Mouse (Mus musculus): Measurements from ENCODE around the gene Mcrip2. TPM values are rescaled to one million over a fixed set of nuclear protein-coding genes. Genes with fewer than 3 reads are reported as not detected.

Mcrip2 gene
- polyA plus RNA-seq, 1 experiment from 2014 or later = 14.4 TPM

DNA sequence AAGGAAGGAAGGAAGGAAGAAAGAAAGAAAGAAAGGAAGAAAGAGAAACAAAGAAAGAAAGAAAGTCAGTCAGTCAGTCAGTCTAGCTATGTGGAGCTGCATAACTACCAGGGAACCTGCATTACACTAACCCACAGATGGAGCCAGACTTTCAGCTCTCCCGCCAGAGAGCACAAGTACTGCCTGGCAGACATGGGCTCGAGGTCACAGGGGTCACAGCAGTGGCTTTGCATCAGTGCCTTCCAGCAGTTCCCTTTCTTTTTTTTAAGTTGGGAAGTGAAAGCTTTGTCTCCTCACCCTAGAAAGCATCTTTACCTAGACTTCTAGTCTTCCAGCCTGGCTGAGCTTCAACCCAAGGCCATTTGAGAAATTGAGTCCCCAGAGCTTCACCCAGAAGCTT is 26.9 kb upstream of the Mcrip2 start:
- Histone ChIP-seq H3K4me3 (no peak overlapping the region), H3K9me3 (no peaks in the 10 kb centered on the region), H3K4me2 (replicated peaks) (no peak overlapping the region), H3K4me1 (peaks cover 6% of the 10 kb centered on the region), H3K36me3 (0 out of 2 replicates have a peak, but pooled peaks cover 3% of the 10 kb centered on the region), H3K27me3 (no peaks in the 10 kb centered on the region), H3K9ac (replicated peaks) (no peak overlapping the region), H3K27ac (replicated peaks) (no peak overlapping the region)
- WGBS = 33% methylated on average over 2 of the region's 2 CpGs
- no peak for ATAC-seq (replicated peaks)

- Histone ChIP-seq H3K4me2 (replicated peaks) (no peak overlapping the region), H3K27ac (replicated peaks) (peak overlapping the region; percentile 67), H3K9ac (replicated peaks) (no peak overlapping the region), H3K27me3 (no peaks in the 10 kb centered on the region), H3K4me3 (no peak overlapping the region), H3K9me3 (no peaks in the 10 kb centered on the region), H3K36me3 (peaks cover 8% of the 10 kb centered on the region; the same call in 1 of the 2 replicates), H3K4me1 (peaks cover 6% of the 10 kb centered on the region)
- peak; percentile 84 for ATAC-seq (replicated peaks)
- 37% methylated on average over 2 of the region's 2 CpGs for WGBS
These were observed 25.5 kb upstream of the Mcrip2 start for GRCm38 (mm10) chr17:25893975-25894617.

DNA sequence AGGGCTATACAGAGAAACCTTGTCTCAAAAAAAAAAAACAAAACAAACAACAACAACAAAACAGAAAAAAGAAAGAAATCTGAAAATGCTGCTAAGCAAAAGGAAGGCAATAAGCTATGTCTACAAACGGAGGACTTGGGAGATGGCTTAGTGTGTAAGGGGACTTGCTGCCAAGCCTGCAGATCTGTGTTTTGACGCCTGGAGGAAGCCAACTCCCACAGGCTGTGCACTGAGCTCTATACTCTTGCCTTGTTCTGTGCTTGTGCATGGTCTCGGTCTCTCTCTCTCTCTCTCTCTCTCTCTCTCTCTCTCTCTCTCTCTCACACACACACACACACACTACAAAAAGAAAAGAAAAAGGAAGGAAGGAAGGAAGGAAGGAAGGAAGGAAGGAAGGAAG is 20.3 kb upstream of the Mcrip2 start:
- peak overlapping the region; percentile 48; the same call in 1 of the 2 replicates for H3K27ac ChIP-seq (replicated peaks)
- no peak for ATAC-seq (replicated peaks)
- no peaks in the 10 kb centered on the region for H3K4me1 ChIP-seq
- no peaks in the 10 kb centered on the region for H3K27me3 ChIP-seq
- H3K4me3 ChIP-seq = no peak overlapping the region
- H3K9ac ChIP-seq (replicated peaks) = no peak overlapping the region
- no peak overlapping the region for H3K4me2 ChIP-seq (replicated peaks)
- H3K36me3 ChIP-seq = peaks cover 22% of the 10 kb centered on the region
- no peaks in the 10 kb centered on the region for H3K9me3 ChIP-seq
- WGBS = 75% methylated on average over 3 of the region's 3 CpGs

DNA sequence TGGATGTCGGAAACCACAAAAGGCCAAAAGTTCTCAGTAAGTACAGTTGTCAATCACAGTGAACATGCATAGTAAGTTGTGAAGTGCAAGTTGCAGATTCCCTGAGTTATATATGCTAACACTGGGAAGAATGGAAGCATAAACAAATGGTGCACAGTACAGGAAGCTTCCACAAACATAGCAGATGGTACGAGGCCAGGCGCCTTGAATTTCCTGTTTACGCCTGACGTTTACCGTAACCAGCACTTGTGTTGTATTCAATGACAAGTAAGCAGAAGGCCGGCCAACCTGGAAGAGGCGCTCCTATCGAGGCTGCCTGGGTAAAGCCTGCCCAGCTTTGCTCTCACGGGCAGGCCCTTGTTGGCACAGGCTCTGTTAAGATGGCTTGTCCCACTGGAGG is 18.9 kb upstream of the Mcrip2 start:
- Histone ChIP-seq H3K9ac (replicated peaks) (no peak overlapping the region), H3K4me1 (no peaks in the 10 kb centered on the region), H3K9me3 (no peaks in the 10 kb centered on the region), H3K27me3 (no peaks in the 10 kb centered on the region), H3K36me3 (peaks cover 30% of the 10 kb centered on the region), H3K27ac (replicated peaks) (0 out of 2 replicates have a peak overlapping the region, but pooled peaks have one; percentile 31), H3K4me2 (replicated peaks) (no peak overlapping the region), H3K4me3 (no peak overlapping the region)
- WGBS = 79% methylated on average over 10 of the region's 10 CpGs
- ATAC-seq (replicated peaks) = no peak

DNA sequence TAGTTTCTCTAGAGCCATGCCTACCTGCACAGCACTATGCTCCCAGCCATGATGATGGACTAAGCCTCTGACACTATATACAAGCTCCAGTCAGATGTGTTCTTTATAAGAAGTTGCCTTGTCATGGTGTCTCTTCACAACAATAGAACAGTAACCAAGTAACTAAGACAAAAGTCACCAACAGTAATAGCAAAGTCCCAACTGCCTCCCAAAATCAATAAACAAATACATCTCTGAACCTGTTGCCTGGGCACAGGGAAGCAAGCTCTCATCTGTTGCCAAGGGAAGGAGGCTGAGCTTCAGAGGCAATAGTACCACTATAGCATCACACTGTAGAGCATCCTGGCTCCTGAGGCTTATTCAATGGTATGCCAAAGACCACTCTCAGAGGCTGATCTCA is 18.2 kb upstream of the Mcrip2 start:
- no peak for ATAC-seq (replicated peaks)
- Histone ChIP-seq H3K4me3 (no peak overlapping the region), H3K4me1 (no peaks in the 10 kb centered on the region), H3K36me3 (peaks cover 32% of the 10 kb centered on the region), H3K27me3 (no peaks in the 10 kb centered on the region), H3K4me2 (replicated peaks) (no peak overlapping the region), H3K9ac (replicated peaks) (no peak overlapping the region), H3K9me3 (no peaks in the 10 kb centered on the region), H3K27ac (replicated peaks) (no peak overlapping the region)

DNA sequence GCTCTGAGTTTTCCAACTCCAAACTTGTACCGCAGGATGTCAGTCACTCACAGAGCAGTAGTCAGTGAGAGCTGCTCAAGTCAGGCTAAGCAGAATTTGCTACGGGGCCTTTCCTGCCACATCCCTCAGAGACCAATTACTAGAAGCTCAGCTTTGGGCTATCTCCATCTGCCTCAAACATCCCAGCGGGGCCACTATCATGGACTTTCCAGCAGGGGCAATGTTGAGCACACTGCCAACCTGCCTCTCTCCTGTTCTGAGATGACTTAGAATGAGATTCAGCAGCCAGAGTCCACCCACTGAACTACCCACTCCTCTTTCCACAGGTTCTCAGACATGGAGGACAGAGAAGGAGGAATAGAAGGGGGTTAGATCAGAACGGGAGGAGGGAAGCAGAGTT is 17.1 kb upstream of the Mcrip2 start:
- no peaks in the 10 kb centered on the region for H3K9me3 ChIP-seq
- H3K4me3 ChIP-seq = no peak overlapping the region
- no peak for ATAC-seq (replicated peaks)
- no peak overlapping the region for H3K4me2 ChIP-seq (replicated peaks)
- WGBS = 75% methylated on average over 4 of the region's 4 CpGs
- H3K36me3 ChIP-seq = peaks cover 30% of the 10 kb centered on the region
- H3K27me3 ChIP-seq = no peaks in the 10 kb centered on the region
- H3K27ac ChIP-seq (replicated peaks) = no peak overlapping the region
- H3K4me1 ChIP-seq = peaks cover 2% of the 10 kb centered on the region; the same call in 1 of the 2 replicates
- H3K9ac ChIP-seq (replicated peaks) = no peak overlapping the region

DNA sequence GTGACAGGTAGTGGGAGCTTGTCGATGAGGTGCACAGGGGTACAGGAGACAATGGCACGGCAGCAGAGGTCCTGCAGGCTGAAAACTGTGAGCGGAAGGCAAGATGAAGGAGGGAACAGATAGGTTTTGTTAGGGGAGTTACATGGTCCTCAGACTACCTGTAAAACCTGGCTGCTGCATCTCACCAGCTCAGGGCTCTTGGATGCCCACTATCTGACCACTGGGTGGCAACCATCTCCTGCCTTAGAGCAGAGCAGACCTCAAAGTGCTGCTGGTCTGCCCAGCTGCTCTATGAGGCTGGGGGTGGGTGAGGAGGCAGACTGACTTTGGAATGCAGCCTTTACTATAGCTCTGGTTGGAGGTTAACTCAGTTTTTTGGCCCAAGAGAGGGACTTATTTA is 15.3 kb upstream of the Mcrip2 start:
- Histone ChIP-seq H3K4me3 (no peak overlapping the region), H3K4me1 (peaks cover 8% of the 10 kb centered on the region), H3K9ac (replicated peaks) (no peak overlapping the region), H3K4me2 (replicated peaks) (no peak overlapping the region), H3K9me3 (no peaks in the 10 kb centered on the region), H3K27me3 (no peaks in the 10 kb centered on the region), H3K36me3 (peaks cover 32% of the 10 kb centered on the region), H3K27ac (replicated peaks) (no peak overlapping the region)
- ATAC-seq (replicated peaks) = no peak
- 92% methylated on average over 3 of the region's 3 CpGs for WGBS

GRCm38 (mm10) chr17:25883268-25883667 is 14.7 kb upstream of the Mcrip2 start:
- 80% methylated on average over 8 of the region's 8 CpGs for WGBS
- no peak overlapping the region for H3K9ac ChIP-seq (replicated peaks)

DNA sequence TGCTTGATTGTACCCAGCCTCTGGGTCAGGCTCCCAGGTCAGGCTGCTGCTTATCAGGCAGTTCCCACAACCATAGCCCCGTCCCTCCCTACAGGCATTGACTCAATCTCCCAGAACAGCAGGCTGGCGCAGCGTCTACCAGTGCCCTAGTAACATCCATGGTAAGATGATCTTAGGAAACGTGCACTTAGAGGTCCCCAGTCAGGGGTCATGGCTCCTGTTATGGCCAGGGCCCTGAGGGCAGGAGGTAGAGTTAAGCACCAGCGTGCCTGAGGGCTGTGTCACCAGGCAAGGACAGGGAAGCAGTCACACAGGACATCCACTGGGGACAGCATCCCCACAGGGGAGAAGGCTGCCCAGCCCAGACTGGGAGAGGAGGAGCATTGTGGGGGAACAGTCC is 13.7 kb upstream of the Mcrip2 start:
- WGBS = 51% methylated on average over 5 of the region's 5 CpGs
- Histone ChIP-seq H3K27ac (replicated peaks) (no peak overlapping the region; the same call in 1 of the 2 replicates), H3K4me3 (no peak overlapping the region)

More at GRCm38 (mm10) chr17:25883268-25883667, 14.7 kb upstream of the Mcrip2 start:
- peaks cover 37% of the 10 kb centered on the region for H3K36me3 ChIP-seq
- no peaks in the 10 kb centered on the region for H3K27me3 ChIP-seq
- no peak for ATAC-seq (replicated peaks)
- no peak overlapping the region for H3K4me3 ChIP-seq
- no peak overlapping the region for H3K27ac ChIP-seq (replicated peaks)
- H3K4me1 ChIP-seq = peaks cover 8% of the 10 kb centered on the region
- H3K4me2 ChIP-seq (replicated peaks) = no peak overlapping the region
- H3K9me3 ChIP-seq = no peaks in the 10 kb centered on the region

DNA sequence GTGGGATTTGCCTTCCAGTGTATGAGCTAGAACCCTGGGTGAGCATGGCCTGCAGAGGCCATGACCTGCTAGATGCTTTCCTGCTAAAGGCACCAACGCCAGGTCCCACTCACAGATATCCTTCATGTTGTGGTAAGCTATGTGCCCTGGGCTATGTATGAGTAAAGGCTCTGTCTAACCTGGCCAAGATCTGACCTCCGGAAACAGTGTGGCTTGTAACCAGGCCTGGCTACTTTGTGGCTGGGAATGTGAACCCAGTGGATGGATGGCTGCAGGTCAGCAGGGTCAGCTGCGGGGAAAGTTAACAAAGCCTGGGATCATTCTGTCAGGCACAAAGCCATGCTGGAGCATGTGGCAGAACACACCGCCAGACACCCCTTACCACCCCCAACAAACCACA is 13.1 kb upstream of the Mcrip2 start:
- Histone ChIP-seq H3K4me3 (no peak overlapping the region), H3K27ac (replicated peaks) (0 out of 2 replicates have a peak overlapping the region, but pooled peaks have one; percentile 1), H3K9me3 (no peaks in the 10 kb centered on the region), H3K4me2 (replicated peaks) (no peak overlapping the region), H3K4me1 (peaks cover 16% of the 10 kb centered on the region), H3K9ac (replicated peaks) (no peak overlapping the region), H3K27me3 (no peaks in the 10 kb centered on the region), H3K36me3 (peaks cover 40% of the 10 kb centered on the region)
- no peak for ATAC-seq (replicated peaks)
- WGBS = 29% methylated on average over 4 of the region's 4 CpGs

More for the DNA sequence above, 13.7 kb upstream of the Mcrip2 start:
- Histone ChIP-seq H3K4me1 (peaks cover 11% of the 10 kb centered on the region), H3K9ac (replicated peaks) (no peak overlapping the region), H3K36me3 (peaks cover 41% of the 10 kb centered on the region), H3K27me3 (no peaks in the 10 kb centered on the region), H3K4me2 (replicated peaks) (no peak overlapping the region), H3K9me3 (no peaks in the 10 kb centered on the region)
- no peak for ATAC-seq (replicated peaks)

- peaks cover 22% of the 10 kb centered on the region for H3K4me1 ChIP-seq
- no peak overlapping the region for H3K4me3 ChIP-seq
- H3K4me2 ChIP-seq (replicated peaks) = no peak overlapping the region
- no peak for ATAC-seq (replicated peaks)
- H3K27me3 ChIP-seq = no peaks in the 10 kb centered on the region
- H3K9me3 ChIP-seq = no peaks in the 10 kb centered on the region
- peaks cover 40% of the 10 kb centered on the region for H3K36me3 ChIP-seq
- 0 out of 2 replicates have a peak overlapping the region, but pooled peaks have one; percentile 1 for H3K27ac ChIP-seq (replicated peaks)
- no peak overlapping the region for H3K9ac ChIP-seq (replicated peaks)
- WGBS = 8% methylated on average over 5 of the region's 5 CpGs
These were observed 12.5 kb upstream of the Mcrip2 start for GRCm38 (mm10) chr17:25880913-25881641.

GRCm38 (mm10) chr17:25880196-25880910 is 11.8 kb upstream of the Mcrip2 start, which contains the start of gene Wfikkn1:
Gene Wfikkn1 (minus strand): TSS chr17:25880858.
- Histone ChIP-seq H3K9me3 (no peaks in the 10 kb centered on the region), H3K4me3 (no peak within 1 kb of the TSS), H3K4me2 (replicated peaks) (no peak within 1 kb of the TSS), H3K4me1 (peaks cover 26% of the 10 kb centered on the region), H3K27me3 (no peaks in the 10 kb centered on the region), H3K9ac (replicated peaks) (no peak within 1 kb of the TSS), H3K27ac (replicated peaks) (0 out of 2 replicates have a peak within 1 kb of the TSS, but pooled peaks have one; percentile 1), H3K36me3 (peaks cover 40% of the 10 kb centered on the region)
- 28% methylated on average over 5 of the region's 5 CpGs for WGBS
- no peak for ATAC-seq (replicated peaks)

Measured in forebrain, embryonic 15.5 days (tissue).